Mouse (Mus musculus) CH12.LX (cell line): ENCODE data around the gene Rasgef1a.

Experiments used
- BHLHE40 ChIP-seq: IDR thresholded peaks from 2 replicates; pipeline ENCODE4 v1.6.1; 2011; ENCODE audit warnings: mild to moderate bottlenecking, low read depth, low read length, improper control_type of control experiment
- CHD1 ChIP-seq: IDR thresholded peaks from 2 replicates; pipeline ENCODE4 v1.6.1; 2012; ENCODE audit warnings: low read depth, low read length, improper control_type of control experiment, inconsistent platforms
- CTCF ChIP-seq, 2 experiments: IDR thresholded peaks in 1 of 2; conservative IDR thresholded peaks in 1 of 2; 2 replicates each; pipeline ENCODE4 v1.5.1; 2011 to 2012; ENCODE audit warnings: low read depth in 2 of 2, low read length in 2 of 2, improper control_type of control experiment in 1 of 2, inconsistent platforms in 1 of 2, mild to moderate bottlenecking in 1 of 2, moderate library complexity in 1 of 2
- ELF1 ChIP-seq: IDR thresholded peaks from 2 replicates; pipeline ENCODE4 v1.6.1; 2014; ENCODE audit warnings: low read depth, mild to moderate bottlenecking, inconsistent platforms, low read length, improper control_type of control experiment
- EP300 ChIP-seq: IDR thresholded peaks from 2 replicates; pipeline ENCODE4 v1.6.1; 2011; ENCODE audit warnings: low read length, improper control_type of control experiment
- POLR2A ChIP-seq: IDR thresholded peaks from 2 replicates; pipeline ENCODE4 v1.6.1; 2011; ENCODE audit warnings: low read depth, mild to moderate bottlenecking, improper control_type of control experiment, low read length
- ZMIZ1 ChIP-seq: IDR thresholded peaks from 2 replicates; pipeline ENCODE4 v1.6.1; 2012; ENCODE audit warnings: low read depth, mild to moderate bottlenecking, inconsistent platforms, low read length, improper control_type of control experiment

GRCm38 (mm10) chr6:118079292-118079691 lies 68.1 kb downstream of the Rasgef1a start:
- TF ChIP-seq CHD1 (no peak), CTCF (conservative IDR thresholded peaks at IDR 0.05 in 1 of 2, IDR thresholded peaks at IDR 0.05 in 1 of 2; ENCODE audit: low read depth in 2 of 2, low read length in 2 of 2) (no peak), EP300 (no peak), POLR2A (no peak), ZMIZ1 (no peak), BHLHE40 (no peak), ELF1 (no peak)
